Mouse (Mus musculus) hindbrain, postnatal 0 days (tissue): Measurements from ENCODE around the gene Coro6. TPM values are rescaled to one million over a fixed set of nuclear protein-coding genes. Genes with fewer than 3 reads are reported as not detected.

ENCODE experiments used
- ATAC-seq: fragments of 200-750 bp; cut with Nextera tagmentation; 2 replicates; pipeline ENCODE4 v1.8.0; 2017; ENCODE audit warnings: mild to moderate bottlenecking, moderate TSS enrichment, moderate library complexity
- DNase-seq: peaks from one replicate; pipeline ENCODE4 v3.0.0-alpha.2; 2015; ENCODE audit warnings: low spot score
- H3K27ac ChIP-seq: fragments of 300-500 bp; sonication (generic); 2 replicates; pipeline ENCODE4 v1.5.1; 2014; ENCODE audit warnings: mild to moderate bottlenecking
- H3K27me3 ChIP-seq: fragments of 300-500 bp; sonication (generic); 2 replicates; pipeline ENCODE4 v1.6.1; 2014; ENCODE audit warnings: low read length, mixed read lengths; ENCODE audit not compliant: insufficient read depth
- H3K36me3 ChIP-seq: fragments of 300-500 bp; sonication (generic); 2 replicates; pipeline ENCODE4 v1.6.1; 2014; ENCODE audit warnings: low read length, mixed read lengths; ENCODE audit not compliant: insufficient read depth
- H3K4me1 ChIP-seq: fragments of 300-500 bp; sonication (generic); 2 replicates; pipeline ENCODE4 v1.6.1; 2014; ENCODE audit warnings: antibody characterized with exemption, low read length, mixed read lengths; ENCODE audit not compliant: insufficient read depth
- H3K4me2 ChIP-seq: fragments of 300-500 bp; sonication (generic); 2 replicates; pipeline ENCODE4 v1.6.1; 2014; ENCODE audit warnings: low read depth, mild to moderate bottlenecking, low read length, moderate library complexity, mixed read lengths
- H3K4me3 ChIP-seq: fragments of 300-500 bp; sonication (generic); 2 replicates; pipeline ENCODE4 v1.5.1; 2014; ENCODE audit warnings: low read length
- H3K9ac ChIP-seq: fragments of 300-500 bp; sonication (generic); replicated peaks from 2 replicates; pipeline ENCODE4 v1.6.1; 2014; ENCODE audit warnings: mild to moderate bottlenecking, low read length, moderate library complexity, mixed read lengths
- H3K9me3 ChIP-seq: fragments of 300-500 bp; sonication (generic); 2 replicates; pipeline ENCODE4 v1.6.1; 2016; ENCODE audit warnings: low read length, mixed read lengths
- CTCF ChIP-seq: IDR thresholded peaks from 2 replicates; pipeline ENCODE4 v1.5.1; 2016; ENCODE audit warnings: antibody characterized with exemption, control low read depth, low read depth
- WGBS: fragments of 180-500 bp; shearing (Covaris S2); extraction: QIAGEN DNeasy Blood & Tissue Kit; methylation state at CpG from one replicate; pipeline ENCODE4 v1.1.7; 2014; 5-methylcytosine and 5-hydroxymethylcytosine counted together
- polyA plus RNA-seq: library from polyadenylated mRNA; unstranded; fragments of >200 nt; fragmentation: Nextera tagmentation; extraction: Ambion mirVana; gene quantifications from 2 replicates; pipeline ENCODE4 v1.2.1, GENCODE M21; 2015
- total RNA-seq: library from RNA; depleted of rRNA; stranded (reverse); fragments of >200 nt; gene quantifications from 2 replicates; pipeline ENCODE4 v1.2.3, GENCODE M21; 2014

Gene Coro6
- total and polyA plus RNA-seq, 2 experiments from 2014 or later = 1.3 to 2.4 TPM

GRCm38 (mm10) chr11:77472775-77473174, 10.6 kb downstream of the Coro6 start:
- ATAC-seq = no peak
- Histone ChIP-seq H3K4me3 (no peak overlapping the region), H3K27me3 (no peaks in the 10 kb centered on the region), H3K36me3 (peaks cover 21% of the 10 kb centered on the region), H3K9ac (no peak overlapping the region), H3K9me3 (no peaks in the 10 kb centered on the region), H3K27ac (no peak overlapping the region), H3K4me2 (no peak overlapping the region), H3K4me1 (no peaks in the 10 kb centered on the region)
- no peak for DNase-seq
- TF ChIP-seq CTCF = no peak
- 92% methylated on average over 16 of the region's 16 CpGs for WGBS

DNA sequence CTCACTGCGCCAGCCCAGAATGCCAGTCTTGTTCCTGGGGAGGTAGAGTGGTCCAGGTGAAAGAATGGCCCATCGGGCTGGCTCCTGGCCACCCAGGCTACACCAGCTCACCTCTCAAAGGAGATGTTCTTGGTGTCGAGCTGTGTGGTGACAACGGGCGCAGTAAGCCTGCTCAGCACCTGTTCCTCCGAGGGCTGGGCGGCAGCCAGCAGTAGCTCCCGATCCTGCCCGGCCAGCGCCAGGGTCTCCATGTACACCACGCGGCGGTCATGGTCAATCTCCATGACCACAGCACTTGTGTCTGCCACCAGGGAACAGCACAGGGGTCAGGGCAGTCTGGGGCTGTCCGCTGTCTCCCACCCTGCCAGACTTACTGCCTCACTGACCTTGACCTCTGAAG, 14.0 kb downstream of the Coro6 start:
- ATAC-seq (no peak), DNase-seq (no peak)
- no peaks in the 10 kb centered on the region for H3K4me1 ChIP-seq
- H3K27ac ChIP-seq = no peak overlapping the region
- H3K4me3 ChIP-seq = no peak overlapping the region
- TF ChIP-seq CTCF = no peak
- WGBS = 86% methylated on average over 14 of the region's 14 CpGs
- H3K9ac ChIP-seq = no peak overlapping the region
- peaks cover 12% of the 10 kb centered on the region for H3K36me3 ChIP-seq
- no peaks in the 10 kb centered on the region for H3K9me3 ChIP-seq
- no peak overlapping the region for H3K4me2 ChIP-seq
- H3K27me3 ChIP-seq = no peaks in the 10 kb centered on the region

DNA sequence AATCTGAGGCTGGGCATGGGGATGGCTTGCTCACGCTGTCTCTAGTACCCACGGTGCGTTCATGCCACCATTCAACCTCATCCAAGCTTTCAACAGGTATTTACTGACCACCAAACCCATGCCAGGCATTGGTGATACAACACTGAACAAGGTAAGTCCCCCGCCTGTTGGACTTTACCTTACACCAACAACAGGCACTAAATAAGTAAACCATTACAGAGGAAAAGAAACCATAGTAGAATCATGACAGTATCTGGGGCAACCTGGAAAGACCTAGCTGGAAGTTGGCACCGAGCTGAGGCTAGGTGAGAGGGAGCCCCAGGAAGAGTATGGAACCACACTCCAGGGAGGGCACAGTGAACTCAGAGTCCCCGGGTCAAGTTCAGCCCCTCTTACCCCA, 14.7 kb downstream of the Coro6 start:
- WGBS = 95% methylated on average over 6 of the region's 6 CpGs

DNA sequence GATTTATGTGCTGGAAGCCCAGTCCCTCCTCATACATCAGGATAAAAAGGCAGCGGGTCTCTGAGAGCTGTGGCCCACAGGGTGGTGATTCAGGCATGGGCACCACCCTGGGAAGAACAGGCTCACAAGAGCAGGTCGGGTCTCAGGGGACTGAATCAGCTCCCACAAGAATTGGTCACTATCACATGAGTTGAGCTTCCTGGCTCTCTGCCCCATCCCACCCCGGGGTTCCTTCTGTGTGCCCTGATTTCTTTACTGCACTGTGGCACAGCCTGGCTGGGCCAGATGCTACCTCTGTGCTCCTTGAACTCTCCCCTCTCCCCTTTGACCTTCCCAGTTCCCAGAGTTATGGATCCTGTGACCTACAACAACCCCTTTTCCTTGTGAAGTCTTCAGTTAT, 20.8 kb downstream of the Coro6 start:
- peaks cover 28% of the 10 kb centered on the region for H3K4me1 ChIP-seq
- H3K27ac ChIP-seq = no peak overlapping the region
- H3K36me3 ChIP-seq = no peaks in the 10 kb centered on the region
- H3K27me3 ChIP-seq = no peaks in the 10 kb centered on the region
- TF ChIP-seq CTCF = no peak
- ATAC-seq (no peak), DNase-seq (no peak)
- H3K9me3 ChIP-seq = no peaks in the 10 kb centered on the region
- WGBS = 68% methylated on average over 3 of the region's 3 CpGs
- no peak overlapping the region for H3K4me2 ChIP-seq
- no peak overlapping the region for H3K4me3 ChIP-seq
- no peak overlapping the region for H3K9ac ChIP-seq

More for the DNA sequence above, 14.7 kb downstream of the Coro6 start:
- no peak for TF ChIP-seq CTCF
- H3K27ac ChIP-seq = no peak overlapping the region
- H3K4me2 ChIP-seq = no peak overlapping the region
- peaks cover 10% of the 10 kb centered on the region for H3K36me3 ChIP-seq
- no peak overlapping the region for H3K4me3 ChIP-seq
- H3K4me1 ChIP-seq = no peaks in the 10 kb centered on the region
- ATAC-seq (no peak), DNase-seq (no peak)
- no peak overlapping the region for H3K9ac ChIP-seq
- H3K27me3 ChIP-seq = no peaks in the 10 kb centered on the region
- no peaks in the 10 kb centered on the region for H3K9me3 ChIP-seq

DNA sequence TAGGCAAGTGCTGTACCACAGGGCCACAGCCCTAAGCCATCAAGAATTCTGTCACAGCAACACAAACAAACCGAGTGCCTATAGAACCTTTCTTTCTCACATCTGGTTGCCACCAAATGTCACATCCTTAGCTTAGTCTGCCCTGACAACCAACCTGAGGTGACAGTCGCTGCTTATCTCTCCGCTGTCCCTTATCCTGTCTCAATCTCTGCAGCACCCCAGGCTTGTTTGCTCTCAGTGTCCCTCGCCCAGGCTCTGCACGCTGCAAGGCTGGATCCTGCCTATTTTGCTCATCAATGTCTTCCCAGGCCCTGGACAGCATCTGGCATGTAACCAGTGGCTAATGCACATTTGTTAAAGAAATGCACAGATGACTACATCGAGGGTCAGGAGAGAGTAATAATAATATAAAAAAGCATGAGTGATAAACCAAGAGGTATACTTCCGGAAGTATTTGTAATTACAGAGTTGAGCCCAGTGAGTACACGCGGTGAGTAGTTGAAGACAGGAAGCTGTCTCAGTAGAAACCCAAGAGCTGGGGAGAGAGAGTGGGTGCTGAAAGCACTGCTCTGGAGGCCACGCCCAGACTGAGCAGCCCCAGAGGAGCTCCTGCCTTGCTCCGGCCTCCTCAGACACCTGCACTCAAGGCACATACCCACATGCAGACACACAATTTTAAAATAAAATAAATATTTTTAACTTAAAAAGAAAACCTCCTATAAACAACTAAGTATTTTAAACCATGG, 21.5 kb downstream of the Coro6 start:
- Histone ChIP-seq H3K4me3 (no peak overlapping the region), H3K27me3 (no peaks in the 10 kb centered on the region), H3K36me3 (no peaks in the 10 kb centered on the region), H3K9ac (no peak overlapping the region), H3K4me2 (no peak overlapping the region), H3K9me3 (no peaks in the 10 kb centered on the region), H3K4me1 (peaks cover 34% of the 10 kb centered on the region), H3K27ac (no peak overlapping the region)
- DNase-seq (no peak), ATAC-seq (no peak)
- TF ChIP-seq CTCF = no peak
- 71% methylated on average over 11 of the region's 11 CpGs for WGBS

- Histone ChIP-seq H3K9me3 (no peaks in the 10 kb centered on the region), H3K9ac (no peak overlapping the region), H3K4me1 (peaks cover 38% of the 10 kb centered on the region), H3K27ac (no peak overlapping the region), H3K27me3 (no peaks in the 10 kb centered on the region), H3K4me3 (no peak overlapping the region), H3K4me2 (0 out of 2 replicates have a peak overlapping the region, but pooled peaks have one; percentile 17), H3K36me3 (no peaks in the 10 kb centered on the region)
- ATAC-seq = no peak
- 39% methylated on average over 6 of the region's 6 CpGs for WGBS
- no peak for TF ChIP-seq CTCF
- DNase-seq = peak; percentile 60
Observed at GRCm38 (mm10) chr11:77485229-77485628, 23.0 kb downstream of the Coro6 start.

DNA sequence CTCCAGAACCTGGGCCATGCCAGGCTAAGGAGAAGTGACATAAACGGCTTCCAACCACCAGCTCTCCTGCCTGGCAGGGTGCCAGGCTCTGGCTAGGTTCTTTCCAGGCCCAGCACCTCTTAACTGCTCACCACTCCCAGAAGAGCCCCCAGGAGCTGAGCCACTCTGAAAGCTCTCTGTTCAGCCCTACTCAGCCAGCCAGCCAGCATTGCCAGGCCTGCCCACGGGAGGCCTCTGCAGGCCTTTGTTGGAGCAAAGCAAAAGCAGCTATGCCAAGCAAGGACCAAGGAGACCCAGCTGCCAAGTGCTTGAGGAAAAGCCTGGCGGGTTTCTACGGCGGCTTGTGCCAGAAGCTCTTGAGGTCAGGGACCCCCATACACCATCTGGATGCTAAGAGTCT, 24.6 kb downstream of the Coro6 start:
- Histone ChIP-seq H3K9ac (peak overlapping the region; percentile 43), H3K4me3 (peak overlapping the region; percentile 11), H3K27ac (peak overlapping the region; percentile 60), H3K36me3 (no peaks in the 10 kb centered on the region), H3K27me3 (no peaks in the 10 kb centered on the region), H3K9me3 (no peaks in the 10 kb centered on the region), H3K4me2 (peak overlapping the region; percentile 94), H3K4me1 (peaks cover 43% of the 10 kb centered on the region)
- ATAC-seq = peak; percentile 36; the same call in 1 of the 2 replicates
- DNase-seq = peak; percentile 86
- TF ChIP-seq CTCF = peak; percentile 50
- WGBS = 7% methylated on average over 5 of the region's 5 CpGs
